Mouse (Mus musculus) bone marrow, adult 2 months (tissue): ENCODE data around the gene Gpat2.

Experiments used
- CTCF ChIP-seq: fragments of 200-500 bp; IDR thresholded peaks from 2 replicates; pipeline ENCODE4 v1.5.1; 2011; ENCODE audit warnings: low read length, control low read depth; ENCODE audit not compliant: control insufficient read depth, insufficient read depth
- POLR2A ChIP-seq: fragments of 200-500 bp; IDR thresholded peaks from 2 replicates; pipeline ENCODE4 v1.6.1; 2011; ENCODE audit warnings: low read depth, mild to moderate bottlenecking, control low read depth, low read length, borderline replicate concordance; ENCODE audit not compliant: control insufficient read depth

GRCm38 (mm10) chr2:127430238-127430637 lies 5.2 kb downstream of the Gpat2 start:
- TF ChIP-seq CTCF (peak; percentile 39), POLR2A (no peak)
